Mouse (Mus musculus) G1E-ER4 (cell line): Measurements from ENCODE around the gene Lmod3. TPM values are rescaled to one million over a fixed set of nuclear protein-coding genes. Genes with fewer than 3 reads are reported as not detected.

ENCODE experiments used
- GATA1 ChIP-seq: IDR thresholded peaks from one replicate; pipeline ENCODE4 v1.8.0; 2012; ENCODE audit warnings: low read length, inconsistent platforms
- polyA plus RNA-seq: library from polyadenylated mRNA; stranded (reverse); fragments of >175 nt; gene quantifications from 2 replicates; pipeline ENCODE4 v1.2.3, GENCODE M21; 2012

Lmod3 gene
- polyA plus RNA-seq, 1 experiment = not detected

DNA sequence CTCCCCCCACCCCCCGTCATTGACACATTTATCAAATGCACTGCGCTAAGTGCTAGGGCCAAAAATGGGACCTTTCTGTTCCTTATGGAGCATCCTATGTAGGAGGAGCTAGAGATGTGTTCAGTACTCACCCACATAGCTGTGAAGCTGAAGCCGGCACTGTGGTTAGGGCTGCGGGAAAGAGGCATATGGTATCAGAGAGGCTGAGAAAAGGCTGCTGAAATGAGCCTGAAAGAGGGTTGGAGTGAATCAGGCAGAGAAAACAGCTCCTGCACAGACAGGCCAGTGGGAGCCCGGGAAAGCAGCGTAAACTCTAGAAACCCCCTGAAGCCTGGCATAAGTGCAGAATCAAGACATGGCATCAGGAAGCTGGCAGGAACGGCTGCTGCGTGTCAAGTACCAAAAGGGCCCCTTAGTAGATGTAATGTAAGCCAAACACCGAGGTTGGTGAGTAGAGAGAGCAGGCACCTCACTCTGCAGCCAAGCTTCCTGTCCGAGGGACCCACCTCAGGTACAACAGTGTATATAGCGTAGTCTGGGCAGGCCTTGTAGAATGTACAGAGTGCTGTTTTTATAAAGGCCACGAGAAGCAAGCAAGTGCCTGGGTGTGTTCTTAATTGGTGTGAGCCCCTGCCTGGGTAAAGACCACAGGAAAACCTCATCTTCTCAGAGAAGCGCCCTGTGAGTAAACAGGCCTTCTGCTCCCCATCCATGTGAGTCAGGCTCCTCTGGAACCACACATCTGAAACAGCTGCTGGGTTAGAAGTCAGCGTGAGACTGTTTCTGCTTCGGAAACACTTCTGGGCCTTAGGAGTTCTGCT lies 31.1 kb downstream of the Lmod3 start:
- TF ChIP-seq GATA1 = no peak

DNA sequence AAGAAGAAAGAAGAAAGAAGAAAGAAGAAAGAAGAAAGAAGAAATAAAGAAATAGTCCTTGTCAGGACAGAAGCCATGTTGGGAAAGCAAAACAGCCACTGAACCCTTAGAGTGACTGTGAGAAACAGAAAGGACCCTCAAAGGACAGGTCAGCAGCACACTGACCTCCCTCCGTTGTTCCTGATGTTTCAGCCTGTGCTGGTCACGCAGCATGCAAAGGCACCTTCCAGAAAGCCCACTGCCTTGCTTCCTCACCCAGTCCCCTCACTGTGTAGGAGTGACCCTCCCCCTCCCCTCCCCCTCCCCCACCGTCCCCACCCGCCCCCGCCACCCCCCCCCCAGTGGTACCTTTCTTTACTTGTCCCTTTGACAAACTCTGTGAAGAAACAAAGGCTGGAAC lies 31.9 kb downstream of the Lmod3 start:
- no peak for TF ChIP-seq GATA1

- no peak for TF ChIP-seq GATA1
Measured at GRCm38 (mm10) chr6:97216154-97216821, 36.3 kb downstream of the Lmod3 start.

DNA sequence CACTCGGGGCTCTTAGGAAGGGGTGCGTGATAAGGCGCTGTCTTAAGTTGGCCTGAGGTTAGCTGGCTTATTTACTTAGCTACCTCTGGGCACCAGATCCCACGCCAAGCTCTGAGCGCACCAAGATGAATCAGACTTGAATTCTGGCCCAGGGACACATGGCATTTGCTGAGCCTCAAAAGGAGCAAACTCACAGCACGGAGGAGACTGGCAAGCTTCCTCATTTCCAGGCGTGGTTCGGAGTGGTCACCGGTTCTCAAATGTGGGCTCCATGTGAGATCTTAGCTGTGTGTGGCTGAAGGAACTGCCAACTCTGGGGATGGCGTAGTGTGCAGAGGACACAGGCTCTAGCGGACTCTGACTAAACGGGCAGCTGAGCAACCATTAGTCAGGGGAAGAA lies 40.6 kb downstream of the Lmod3 start:
- TF ChIP-seq GATA1 = no peak

GRCm38 (mm10) chr6:97210962-97211601 lies 41.5 kb downstream of the Lmod3 start:
- no peak for TF ChIP-seq GATA1

- TF ChIP-seq GATA1 = no peak
Measured at GRCm38 (mm10) chr6:97210191-97210961, 42.2 kb downstream of the Lmod3 start, which contains the start of gene Arl6ip5. Arl6ip5 (plus strand) TSS chr6:97210689.

GRCm38 (mm10) chr6:97209751-97210150 lies 42.8 kb downstream of the Lmod3 start:
- no peak for TF ChIP-seq GATA1

DNA sequence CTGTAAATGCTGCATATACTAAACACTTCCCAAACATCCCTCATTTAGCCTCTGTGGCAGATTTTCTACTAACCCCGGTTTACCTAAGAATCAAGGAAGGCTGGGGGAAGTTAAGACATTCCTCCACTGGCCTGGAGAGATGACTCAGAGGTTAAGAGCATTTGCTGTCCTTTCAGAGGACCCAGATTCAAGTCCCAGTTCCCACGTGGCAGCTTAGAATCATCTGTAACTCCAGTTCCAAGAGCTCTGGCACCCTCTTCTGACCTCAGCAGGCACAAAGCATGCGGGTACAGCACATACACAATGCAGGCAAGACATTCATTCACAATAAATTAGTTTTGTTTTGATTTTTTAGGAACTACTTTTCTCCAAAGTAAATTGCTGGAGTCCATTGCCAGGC lies 43.4 kb downstream of the Lmod3 start:
- no peak for TF ChIP-seq GATA1

- no peak for TF ChIP-seq GATA1
Measured at GRCm38 (mm10) chr6:97208406-97208805, 44.2 kb downstream of the Lmod3 start.

DNA sequence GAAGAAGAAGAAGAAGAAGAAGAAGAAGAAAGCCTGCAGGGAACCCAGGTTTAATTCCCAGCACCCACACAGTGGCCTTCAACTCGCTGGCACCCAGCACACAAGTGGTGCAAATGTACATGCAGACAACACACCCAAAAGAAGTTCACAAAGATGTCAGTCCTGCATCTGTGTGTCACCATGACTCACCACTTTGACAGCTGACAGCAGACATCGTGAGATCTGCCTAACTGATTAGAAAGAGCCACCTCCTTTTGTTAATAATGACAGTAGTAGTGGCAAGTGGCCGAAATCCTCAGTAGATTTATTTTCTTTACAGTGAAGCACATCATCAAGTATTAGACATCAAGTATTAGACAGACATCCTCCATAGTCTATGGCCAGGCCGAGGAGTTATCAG lies 45.5 kb downstream of the Lmod3 start:
- TF ChIP-seq GATA1 = peak; percentile 31

- no peak for TF ChIP-seq GATA1
Measured at GRCm38 (mm10) chr6:97205439-97205885, 47.1 kb downstream of the Lmod3 start, which contains the start of gene Uba3. Uba3 (minus strand) TSS chr6:97205647.

- no peak for TF ChIP-seq GATA1
Measured at GRCm38 (mm10) chr6:97204952-97205351, 47.6 kb downstream of the Lmod3 start.

- TF ChIP-seq GATA1 = no peak
Measured at GRCm38 (mm10) chr6:97204252-97204869, 48.2 kb downstream of the Lmod3 start.

DNA sequence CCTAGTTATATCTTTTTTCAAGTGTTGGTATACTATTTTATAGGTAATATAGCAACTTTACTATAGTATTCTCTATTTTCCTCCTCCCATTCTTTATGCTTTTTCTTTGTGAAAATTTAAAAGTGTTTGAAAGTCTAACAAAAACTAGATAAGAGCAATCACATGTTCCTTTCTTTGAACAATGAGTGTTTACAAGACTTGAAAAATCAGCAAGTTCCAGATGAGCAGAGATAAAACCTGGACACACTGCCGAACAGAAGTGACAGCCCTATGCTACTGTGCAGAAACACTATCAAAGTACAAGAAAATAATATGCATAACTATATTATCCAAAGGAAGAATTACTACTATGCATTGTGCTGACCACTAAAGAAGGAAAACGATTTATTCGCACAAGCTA lies 50.1 kb downstream of the Lmod3 start:
- no peak for TF ChIP-seq GATA1

- TF ChIP-seq GATA1 = no peak
Measured at GRCm38 (mm10) chr6:97200437-97200836, 52.1 kb downstream of the Lmod3 start.

Other genes starting within 250 kb of the Lmod3 start
- not detected in 2 replicates for gene Fam19a4, start 192.3 kb downstream of the Lmod3 start, polyA plus RNA-seq
- gene Eogt, start 103.6 kb downstream of the Lmod3 start, polyA plus RNA-seq = 0.49 and 0.66 TPM in 2 replicates
- 4.8 and 6.5 TPM in 2 replicates for gene Tmf1, start 73.6 kb downstream of the Lmod3 start, polyA plus RNA-seq
- 10.6 and 12.1 TPM in 2 replicates for gene Uba3, start 47.1 kb downstream of the Lmod3 start, polyA plus RNA-seq
- gene Arl6ip5, start 42.1 kb downstream of the Lmod3 start, polyA plus RNA-seq = 11.6 and 30.5 TPM in 2 replicates